Mouse (Mus musculus) lung, embryonic 14.5 days (tissue): ENCODE measurements around the gene Ptpa. TPM values are rescaled to one million over a fixed set of nuclear protein-coding genes. Genes with fewer than 3 reads are reported as not detected.
A peak's percentile ranks its signal among the peaks of the same experiment; 100 is the strongest.

Experiments
- ATAC-seq: fragments of 200-750 bp; cut with Nextera tagmentation; 2 replicates; pipeline ENCODE4 v1.8.0; 2017; ENCODE audit warnings: mild to moderate bottlenecking, moderate TSS enrichment, moderate library complexity; ENCODE audit not compliant: insufficient read depth
- DNase-seq: peaks from one replicate; pipeline ENCODE4 v3.0.0-alpha.2; 2015
- H3K27ac ChIP-seq: fragments of 300-500 bp; sonication (generic); 2 replicates; pipeline ENCODE4 v1.5.1; 2014; ENCODE audit warnings: low read depth, mild to moderate bottlenecking, moderate library complexity
- H3K27me3 ChIP-seq: fragments of 300-500 bp; sonication (generic); 2 replicates; pipeline ENCODE4 v1.6.1; 2014; ENCODE audit warnings: low read length, control low read depth; ENCODE audit not compliant: insufficient read depth
- H3K36me3 ChIP-seq: fragments of 300-500 bp; sonication (generic); 2 replicates; pipeline ENCODE4 v1.6.1; 2014; ENCODE audit warnings: control low read depth; ENCODE audit not compliant: insufficient read depth
- H3K4me1 ChIP-seq: fragments of 300-500 bp; sonication (generic); 2 replicates; pipeline ENCODE4 v1.6.1; 2014; ENCODE audit warnings: antibody characterized with exemption, control low read depth; ENCODE audit not compliant: insufficient read depth
- H3K4me2 ChIP-seq: fragments of 300-500 bp; sonication (generic); 2 replicates; pipeline ENCODE4 v1.6.1; 2014; ENCODE audit warnings: mild to moderate bottlenecking
- H3K4me3 ChIP-seq: fragments of 300-500 bp; sonication (generic); 2 replicates; pipeline ENCODE4 v1.5.1; 2014; ENCODE audit warnings: low read depth, low read length
- H3K9ac ChIP-seq: fragments of 300-500 bp; sonication (generic); 2 replicates; pipeline ENCODE4 v1.6.1; 2014
- H3K9me3 ChIP-seq: fragments of 300-500 bp; sonication (generic); 2 replicates; pipeline ENCODE4 v1.6.1; 2016; ENCODE audit warnings: low read depth, low read length, control low read depth
- CTCF ChIP-seq: IDR thresholded peaks from 2 replicates; pipeline ENCODE4 v1.5.1; 2016; ENCODE audit warnings: antibody characterized with exemption, low read depth
- WGBS: fragments of 180-500 bp; shearing (Covaris S2); extraction: QIAGEN DNeasy Blood & Tissue Kit; methylation state at CpG from one replicate; pipeline ENCODE4 v1.1.7; 2014; 5-methylcytosine and 5-hydroxymethylcytosine counted together
- microRNA-seq: library from miRNA; unstranded; fragments of <30 nt; microRNA quantifications from one replicate; pipeline ENCODE4, GENCODE M21; 2016; ENCODE audit warnings: borderline number of aligned reads
- polyA plus RNA-seq: library from polyadenylated mRNA; unstranded; fragments of >200 nt; fragmentation: Nextera tagmentation; extraction: Ambion mirVana; gene quantifications from 2 replicates; pipeline ENCODE4 v1.2.1, GENCODE M21; 2014

The Ptpa gene
- polyA plus RNA-seq, 1 experiment from 2014 or later, result 95.5 TPM

GRCm38 (mm10) chr2:30495909-30496861, 80.3 kb downstream of the Ptpa start:
- peak overlapping the region; percentile 25 for H3K4me3 ChIP-seq
- H3K9ac ChIP-seq, result peak overlapping the region; percentile 23; the same call in 1 of the 2 replicates
- no peaks in the 10 kb centered on the region for H3K9me3 ChIP-seq
- 0 out of 2 replicates have a peak, but pooled peaks cover 8% of the 10 kb centered on the region for H3K4me1 ChIP-seq
- ATAC-seq, result peak; percentile 96
- WGBS, result 21% methylated on average over 22 of the region's 22 CpGs
- DNase-seq, result peak; percentile 84
- TF ChIP-seq CTCF, result no peak
- no peaks in the 10 kb centered on the region for H3K36me3 ChIP-seq
- H3K4me2 ChIP-seq, result peak overlapping the region; percentile 62
- H3K27ac ChIP-seq, result no peak overlapping the region
- H3K27me3 ChIP-seq, result no peaks in the 10 kb centered on the region

Small RNA genes within 50 kb of the gene (microRNA-seq; reads per million reads assigned to microRNA genes)
- gene Gm47292, result not detected

Other genes starting within 250 kb of the Ptpa start
- 18.4 and 19.7 TPM in 2 replicates for gene Endog, start 244.5 kb upstream of the Ptpa start, polyA plus RNA-seq
- 67.1 and 72.6 TPM in 2 replicates for gene Spout1, start 237.6 kb upstream of the Ptpa start, polyA plus RNA-seq
- 7.6 and 8.7 TPM in 2 replicates for gene Kyat1, start 210.2 kb upstream of the Ptpa start, polyA plus RNA-seq
- gene Lrrc8a, start 178.3 kb upstream of the Ptpa start, polyA plus RNA-seq, result 43.9 and 44.4 TPM in 2 replicates
- 0.20 and 0.23 TPM in 2 replicates for gene Gm28035, start 175.5 kb upstream of the Ptpa start, polyA plus RNA-seq
- 7.1 and 7.3 TPM in 2 replicates for gene Phyhd1, start 149.8 kb upstream of the Ptpa start, polyA plus RNA-seq
- not detected in 2 replicates for gene Gm28038, start 135.0 kb upstream of the Ptpa start, polyA plus RNA-seq
- gene Dolk, start 129.7 kb upstream of the Ptpa start, polyA plus RNA-seq, result 30.6 and 31.7 TPM in 2 replicates
- 49.4 and 56.0 TPM in 2 replicates for gene Nup188, start 129.6 kb upstream of the Ptpa start, polyA plus RNA-seq
- 57.5 and 59.9 TPM in 2 replicates for gene Sh3glb2, start 56.7 kb upstream of the Ptpa start, polyA plus RNA-seq
- gene Miga2, start 51.8 kb upstream of the Ptpa start, polyA plus RNA-seq, result 19.9 and 24.5 TPM in 2 replicates
- gene Dolpp1, start 23.8 kb upstream of the Ptpa start, polyA plus RNA-seq, result 32.6 and 34.2 TPM in 2 replicates
- 28.0 and 30.3 TPM in 2 replicates for gene Crat, start 226 bp upstream of the Ptpa start, polyA plus RNA-seq
- gene Ier5l, start 58.2 kb downstream of the Ptpa start, polyA plus RNA-seq, result 4.7 and 4.9 TPM in 2 replicates
- 0.95 and 1.5 TPM in 2 replicates for gene Cstad, start 179.0 kb downstream of the Ptpa start, polyA plus RNA-seq